Mouse (Mus musculus) embryonic facial prominence, embryonic 11.5 days (tissue): ENCODE measurements at regions not wholly inside any gene's neighbourhood (a gene's known extent, or its start where the extent isn't known, plus 50 kb on each side); places are given as distances from the start of the nearest gene placed in this dataset.

Experiments
- ATAC-seq: fragments of 200-750 bp; cut with Nextera tagmentation; replicated peaks from 2 replicates; pipeline ENCODE4 v1.8.0; 2017; ENCODE audit warnings: low read depth; ENCODE audit not compliant: insufficient number of reproducible peaks, low FRiP score, low TSS enrichment
- DNase-seq: peaks from one replicate; pipeline ENCODE4 v3.0.0-alpha.2; 2015; ENCODE audit warnings: low spot score
- H3K27ac ChIP-seq: fragments of 300-500 bp; sonication (generic); replicated peaks from 2 replicates; pipeline ENCODE4 v1.5.1; 2014; ENCODE audit warnings: mild to moderate bottlenecking, low read depth, low read length, control low read depth
- H3K27me3 ChIP-seq: fragments of 300-500 bp; sonication (generic); 2 replicates; pipeline ENCODE4 v1.6.1; 2014; ENCODE audit warnings: mild to moderate bottlenecking, low read length, moderate library complexity, mixed read lengths; ENCODE audit not compliant: control insufficient read depth, insufficient read depth
- H3K36me3 ChIP-seq: fragments of 300-500 bp; sonication (generic); replicated peaks from 2 replicates; pipeline ENCODE4 v1.6.1; 2014; ENCODE audit warnings: low read depth, mild to moderate bottlenecking, low read length, moderate library complexity, mixed read lengths; ENCODE audit not compliant: control insufficient read depth, insufficient read depth
- H3K4me1 ChIP-seq: fragments of 300-500 bp; sonication (generic); 2 replicates; pipeline ENCODE4 v1.6.1; 2014; ENCODE audit warnings: low read length, mixed read lengths; ENCODE audit not compliant: control insufficient read depth, insufficient read depth
- H3K4me2 ChIP-seq: fragments of 300-500 bp; sonication (generic); 2 replicates; pipeline ENCODE4 v1.6.1; 2014; ENCODE audit warnings: low read depth, mild to moderate bottlenecking, control low read depth, low read length, moderate library complexity
- H3K4me3 ChIP-seq: fragments of 300-500 bp; sonication (generic); 2 replicates; pipeline ENCODE4 v1.5.1; 2014; ENCODE audit warnings: low read depth, low read length, control low read depth
- H3K9ac ChIP-seq: fragments of 300-500 bp; sonication (generic); replicated peaks from 2 replicates; pipeline ENCODE4 v1.6.1; 2014; ENCODE audit warnings: mild to moderate bottlenecking, control low read depth, low read length
- H3K9me3 ChIP-seq: fragments of 300-500 bp; sonication (generic); replicated peaks from 2 replicates; pipeline ENCODE4 v1.6.1; 2016; ENCODE audit warnings: mild to moderate bottlenecking, low read length, inconsistent platforms, mixed read lengths; ENCODE audit not compliant: control insufficient read depth
- WGBS: fragments of 180-500 bp; shearing (Covaris S2); extraction: QIAGEN DNeasy Blood & Tissue Kit; methylation state at CpG from one replicate; pipeline ENCODE4 v1.1.7; 2014; 5-methylcytosine and 5-hydroxymethylcytosine counted together

DNA sequence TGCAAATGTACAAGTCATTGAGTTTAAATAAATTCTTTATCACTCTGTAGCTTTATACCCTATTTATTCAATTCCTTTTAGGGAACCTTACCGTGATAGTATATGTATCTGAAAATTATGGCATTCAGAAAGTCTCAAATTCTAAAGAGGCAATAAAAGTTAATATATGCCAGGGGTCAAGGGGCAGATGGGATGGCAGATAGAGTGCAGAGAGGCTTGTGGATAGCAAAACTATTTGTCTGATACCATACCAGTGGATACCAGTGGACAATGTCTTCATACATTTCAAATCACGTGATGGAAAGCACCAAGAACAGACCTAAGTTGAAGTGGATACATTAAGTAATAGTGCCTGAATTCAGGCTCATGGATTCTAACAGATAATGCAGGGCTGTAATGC, 95.3 kb upstream of the Slc5a12 start:
- no peaks in the 10 kb centered on the region for H3K9me3 ChIP-seq
- no peak overlapping the region for H3K27ac ChIP-seq
- H3K4me2 ChIP-seq = no peak overlapping the region
- H3K27me3 ChIP-seq = no peaks in the 10 kb centered on the region
- no peak overlapping the region for H3K9ac ChIP-seq
- ATAC-seq (no peak), DNase-seq (no peak)
- H3K36me3 ChIP-seq = no peaks in the 10 kb centered on the region
- H3K4me3 ChIP-seq = no peak overlapping the region
- 75% methylated on average over 2 of the region's 2 CpGs for WGBS
- H3K4me1 ChIP-seq = no peaks in the 10 kb centered on the region

DNA sequence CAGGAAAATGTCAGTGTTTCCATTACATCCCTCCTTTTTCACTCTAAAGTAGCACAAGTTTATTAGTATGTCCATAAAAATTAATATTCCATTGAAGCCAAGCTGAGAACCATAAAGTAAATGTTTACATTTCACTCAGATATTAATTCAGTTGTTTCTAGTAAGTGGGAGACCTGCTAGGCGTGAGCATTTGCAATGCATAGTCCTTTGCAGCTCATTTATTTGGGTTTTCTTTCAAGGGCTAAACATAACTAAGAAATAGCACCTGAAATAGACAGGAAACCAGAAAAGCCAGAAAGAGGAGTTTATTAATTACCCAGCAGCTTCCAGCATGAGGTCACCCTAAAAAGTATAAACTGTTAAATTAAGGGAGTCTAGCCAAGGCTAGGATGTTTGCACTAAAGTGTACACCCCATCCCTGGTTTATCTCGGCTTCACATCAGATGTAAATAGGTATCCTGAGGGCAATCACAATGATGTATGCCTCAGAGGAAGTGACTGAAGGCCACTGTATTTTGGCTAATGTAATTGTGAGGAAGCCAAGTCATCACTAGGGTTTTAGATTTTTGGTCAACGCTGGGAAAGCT, 88.8 kb upstream of the Slc5a12 start:
- Histone ChIP-seq H3K27me3 (no peaks in the 10 kb centered on the region), H3K4me2 (no peak overlapping the region), H3K36me3 (no peaks in the 10 kb centered on the region), H3K27ac (no peak overlapping the region), H3K9ac (no peak overlapping the region), H3K4me1 (no peaks in the 10 kb centered on the region), H3K4me3 (no peak overlapping the region), H3K9me3 (no peaks in the 10 kb centered on the region)
- no peak for DNase-seq
- 81% methylated on average over 3 of the region's 3 CpGs for WGBS
- ATAC-seq = no peak

DNA sequence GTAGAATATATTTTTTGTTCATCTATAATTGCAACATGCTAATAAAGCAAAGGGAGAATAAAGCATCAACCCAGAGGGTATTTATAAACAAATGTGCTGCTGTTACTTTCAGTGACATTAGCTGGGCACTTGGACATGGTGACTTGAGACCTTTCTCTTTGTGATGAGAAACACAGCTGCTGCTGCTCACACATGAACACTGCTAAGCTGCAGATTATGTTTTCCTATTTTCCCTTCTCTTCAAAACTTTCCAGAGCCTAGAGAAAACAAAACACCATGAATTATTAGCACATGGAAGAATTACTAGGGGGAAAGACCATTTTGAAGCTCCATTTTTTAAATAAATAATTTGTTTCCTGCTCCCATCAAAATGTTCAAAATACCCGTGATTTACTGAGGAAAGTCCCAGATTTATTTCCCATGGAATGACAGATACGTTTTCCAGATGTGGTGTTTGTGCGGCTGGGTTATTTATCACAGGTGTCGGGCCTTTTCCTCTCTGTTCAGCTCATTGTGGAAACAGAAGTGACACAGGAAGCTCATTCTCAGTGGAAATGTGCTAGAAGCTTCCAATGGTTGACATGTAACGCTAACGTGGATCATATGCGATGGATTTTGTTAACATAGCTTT, 73.8 kb upstream of the Slc5a12 start:
- WGBS = 48% methylated on average over 7 of the region's 7 CpGs
- DNase-seq = peak; percentile 54
- Histone ChIP-seq H3K9ac (no peak overlapping the region), H3K36me3 (no peaks in the 10 kb centered on the region), H3K4me1 (no peaks in the 10 kb centered on the region), H3K27me3 (no peaks in the 10 kb centered on the region), H3K27ac (no peak overlapping the region), H3K4me3 (no peak overlapping the region), H3K9me3 (no peaks in the 10 kb centered on the region), H3K4me2 (no peak overlapping the region)
- ATAC-seq = no peak

DNA sequence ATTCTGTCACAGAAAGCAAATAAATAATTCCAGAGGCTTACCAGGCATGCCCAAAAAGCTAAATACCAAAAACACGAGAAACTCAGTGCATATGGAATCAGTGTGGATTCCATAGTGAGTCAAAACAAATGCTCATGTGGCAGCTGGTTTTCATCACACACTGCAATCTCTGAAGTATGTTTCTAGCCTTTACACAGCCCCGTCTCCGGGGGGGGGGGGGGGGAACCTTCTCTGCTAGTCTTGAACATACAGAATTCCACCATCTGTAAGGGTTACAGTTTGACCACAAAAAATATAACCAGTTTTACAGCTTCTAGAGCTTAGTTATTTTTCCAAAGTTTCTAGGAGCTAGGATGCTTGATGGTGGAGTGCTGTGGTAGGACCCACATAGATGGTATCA, 68.9 kb upstream of the Slc5a12 start:
- DNase-seq = peak; percentile 80
- no peak overlapping the region for H3K9ac ChIP-seq
- no peaks in the 10 kb centered on the region for H3K27me3 ChIP-seq
- H3K4me2 ChIP-seq = no peak overlapping the region
- WGBS = 27% methylated on average over 3 of the region's 3 CpGs
- no peaks in the 10 kb centered on the region for H3K4me1 ChIP-seq
- no peak overlapping the region for H3K4me3 ChIP-seq
- no peak overlapping the region for H3K27ac ChIP-seq
- ATAC-seq = 0 out of 2 replicates have a peak, but pooled peaks have one; percentile 62
- no peaks in the 10 kb centered on the region for H3K9me3 ChIP-seq
- H3K36me3 ChIP-seq = no peaks in the 10 kb centered on the region

DNA sequence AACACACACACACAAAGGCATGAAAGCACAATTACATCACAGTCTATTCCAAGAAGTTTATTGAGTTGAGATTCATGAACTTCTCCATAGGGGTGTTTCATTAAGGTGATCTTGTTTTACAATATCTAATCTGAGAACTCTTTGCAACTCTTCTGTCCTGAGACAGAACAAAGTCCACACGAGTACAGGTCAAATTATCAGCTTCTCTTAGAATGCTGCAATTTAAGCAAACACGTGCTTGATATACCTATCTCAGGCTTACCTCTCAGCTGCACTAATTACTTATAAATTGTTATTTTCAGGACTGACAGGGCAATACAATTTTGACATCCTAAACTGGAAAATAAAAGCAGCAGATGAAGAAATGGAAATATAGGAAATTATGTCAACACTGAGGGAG, 57.0 kb upstream of the Slc5a12 start:
- Histone ChIP-seq H3K4me1 (no peaks in the 10 kb centered on the region), H3K27me3 (no peaks in the 10 kb centered on the region), H3K27ac (no peak overlapping the region), H3K4me3 (no peak overlapping the region), H3K4me2 (no peak overlapping the region), H3K9ac (no peak overlapping the region), H3K9me3 (no peaks in the 10 kb centered on the region), H3K36me3 (no peaks in the 10 kb centered on the region)
- 82% methylated on average over 2 of the region's 2 CpGs for WGBS
- ATAC-seq = no peak
- DNase-seq = no peak

DNA sequence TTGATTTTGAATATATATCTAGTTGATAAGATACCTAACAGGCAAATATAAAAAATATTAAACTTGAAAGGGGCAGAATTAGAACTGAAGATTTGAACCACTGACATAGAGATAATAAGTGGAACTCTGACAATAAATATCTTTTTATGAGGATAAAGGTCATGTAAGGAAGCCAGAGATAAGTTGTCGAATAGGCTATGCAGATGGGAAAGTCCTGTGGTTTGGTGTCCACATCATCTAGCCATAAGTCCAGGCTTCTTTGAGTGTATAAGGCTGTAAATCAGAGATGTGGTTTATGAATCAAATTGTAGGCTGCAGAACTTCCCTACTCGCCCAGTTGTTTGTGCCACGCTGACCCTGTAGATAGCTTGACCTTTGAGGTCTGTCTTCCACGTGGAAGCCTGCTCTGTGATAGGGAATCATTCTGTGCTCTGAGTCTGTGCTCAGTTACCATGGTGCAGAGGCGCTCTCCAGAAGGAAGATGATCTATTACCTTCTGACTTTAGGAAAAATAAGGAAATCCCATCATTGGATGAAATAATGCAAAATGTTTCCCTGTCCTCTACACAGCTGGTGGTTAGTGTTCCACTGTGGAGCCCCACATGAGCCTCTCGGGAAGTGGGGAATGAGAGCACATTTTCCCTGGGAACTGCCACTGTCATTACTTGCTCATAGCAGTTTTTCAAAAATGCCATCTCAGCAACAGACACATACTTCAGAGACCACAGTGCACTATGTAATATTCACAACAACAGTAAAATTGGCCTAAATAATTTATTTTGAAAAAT, 56.3 kb upstream of the Slc5a12 start:
- DNase-seq = no peak
- Histone ChIP-seq H3K27ac (no peak overlapping the region), H3K4me2 (no peak overlapping the region), H3K4me1 (no peaks in the 10 kb centered on the region), H3K27me3 (no peaks in the 10 kb centered on the region), H3K9ac (no peak overlapping the region), H3K9me3 (no peaks in the 10 kb centered on the region), H3K36me3 (no peaks in the 10 kb centered on the region), H3K4me3 (no peak overlapping the region)
- ATAC-seq = no peak
- WGBS = 75% methylated on average over 6 of the region's 6 CpGs

DNA sequence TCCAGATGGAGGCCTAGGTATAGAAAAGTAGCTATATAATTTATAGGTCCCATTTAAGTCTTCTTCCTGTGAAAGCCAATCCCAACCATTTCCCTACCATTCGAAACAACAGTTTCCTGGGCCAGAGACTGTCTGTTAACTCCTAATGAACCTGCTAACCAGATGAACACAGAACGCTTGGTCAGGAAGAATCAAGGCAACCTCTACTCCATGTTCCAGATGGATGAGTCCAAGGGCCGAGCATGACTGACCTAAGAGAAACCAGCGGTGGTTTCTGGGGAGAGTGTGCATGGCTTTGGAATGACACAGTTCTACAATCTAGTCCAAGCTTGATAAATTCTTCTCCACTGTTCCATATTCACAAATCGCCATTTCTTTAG, 55.8 kb upstream of the Slc5a12 start:
- 93% methylated on average over 5 of the region's 5 CpGs for WGBS
- no peaks in the 10 kb centered on the region for H3K4me1 ChIP-seq

More for the DNA sequence above, 55.8 kb upstream of the Slc5a12 start:
- Histone ChIP-seq H3K27ac (no peak overlapping the region), H3K9ac (no peak overlapping the region), H3K4me2 (no peak overlapping the region), H3K4me3 (no peak overlapping the region), H3K36me3 (no peaks in the 10 kb centered on the region), H3K27me3 (no peaks in the 10 kb centered on the region), H3K9me3 (no peaks in the 10 kb centered on the region)
- DNase-seq = no peak
- ATAC-seq = no peak
